Mouse (Mus musculus): ENCODE results near the gene 5730409E04Rik. TPM values are rescaled to one million over a fixed set of nuclear protein-coding genes. Genes with fewer than 3 reads are reported as not detected.

Gene 5730409E04Rik
- total RNA-seq (2023): under 1 TPM; 0.42 to 0.68 TPM

DNA sequence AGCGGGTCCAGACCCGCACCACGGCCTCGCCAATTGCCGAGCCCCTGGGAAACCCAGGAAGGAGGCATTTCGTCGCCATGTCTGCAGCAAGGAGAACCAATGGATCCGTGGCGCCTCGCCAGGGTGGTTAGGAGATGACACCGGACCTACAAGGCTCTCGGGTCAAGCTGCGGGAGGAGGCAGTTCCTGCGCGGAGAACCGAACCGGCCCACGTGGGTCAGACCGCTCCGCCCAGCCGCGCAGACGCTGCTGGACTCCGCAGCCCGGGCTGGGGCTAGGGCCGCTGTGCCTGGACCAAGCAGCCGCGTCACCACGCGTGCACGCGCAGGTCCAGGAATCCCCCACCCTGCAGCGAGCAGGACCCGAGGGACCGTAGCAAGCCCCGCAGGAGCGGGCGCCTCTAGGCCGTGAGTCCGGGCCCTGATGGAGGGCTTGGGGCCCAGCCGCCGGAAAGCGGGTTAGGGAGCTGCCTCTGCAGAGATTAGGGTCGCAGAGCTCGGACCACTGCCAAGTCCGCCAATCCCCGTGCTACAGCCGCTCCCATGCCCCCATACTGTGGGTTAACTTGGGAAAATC is at the start of gene 5730409E04Rik:
5730409E04Rik (plus strand) TSS at position 213 of the 576 bp plus-strand sequence.

Other genes starting within 250 kb of the 5730409E04Rik start
- 10 to 100 TPM in 1 of 2 experiments, 1 to 10 TPM in 1; 6.1 to 12.7 TPM for gene Ago3, start 180.3 kb upstream of the 5730409E04Rik start, total RNA-seq (2023)
- gene Ago1, start 141.2 kb upstream of the 5730409E04Rik start, total RNA-seq (2023): 10 to 100 TPM; 14.0 to 14.3 TPM
- 10 to 100 TPM in 1 of 2 experiments, 1 to 10 TPM in 1; 9.7 to 11.6 TPM for gene Ago4, start 76.3 kb upstream of the 5730409E04Rik start, total RNA-seq (2023)
- gene Clspn, start 52.9 kb upstream of the 5730409E04Rik start, total RNA-seq (2023): 10 to 100 TPM; 28.7 to 40.7 TPM
- gene Psmb2, start 67.8 kb downstream of the 5730409E04Rik start, total RNA-seq (2023): 10 to 100 TPM; 77.1 to 83.3 TPM
- gene Tfap2e, start 126.4 kb downstream of the 5730409E04Rik start, total RNA-seq (2023): not detected
- 10 to 100 TPM; 12.9 to 13.6 TPM for gene Ncdn, start 143.6 kb downstream of the 5730409E04Rik start, total RNA-seq (2023)
- gene AU040320, start 143.7 kb downstream of the 5730409E04Rik start, total RNA-seq (2023): 10 to 100 TPM; 42.3 to 49.0 TPM